Mouse (Mus musculus) limb, embryonic 13.5 days (tissue): ENCODE results near the gene Gm3106. TPM values are rescaled to one million over a fixed set of nuclear protein-coding genes. Genes with fewer than 3 reads are reported as not detected.
"Not testable (repeated sequence)": the region's sequence is repeated elsewhere in the genome, so short reads cannot be mapped to it uniquely, and the experiment has no call there.

Experiments
- ATAC-seq: fragments of 200-750 bp; cut with Nextera tagmentation; 2 replicates; pipeline ENCODE4 v1.8.0; 2017; ENCODE audit warnings: low read depth, moderate number of reproducible peaks, moderate TSS enrichment; ENCODE audit not compliant: low FRiP score
- H3K27ac ChIP-seq: fragments of 300-500 bp; sonication (generic); 2 replicates; pipeline ENCODE4 v1.5.1; 2015; ENCODE audit warnings: inconsistent platforms, mild to moderate bottlenecking, moderate library complexity
- H3K27me3 ChIP-seq: fragments of 300-500 bp; sonication (generic); 2 replicates; pipeline ENCODE4 v1.6.1; 2015; ENCODE audit warnings: mild to moderate bottlenecking, inconsistent platforms
- H3K36me3 ChIP-seq: fragments of 300-500 bp; sonication (generic); 2 replicates; pipeline ENCODE4 v1.6.1; 2015; ENCODE audit warnings: inconsistent platforms, mild to moderate bottlenecking, moderate library complexity
- H3K4me1 ChIP-seq: fragments of 300-500 bp; sonication (generic); 2 replicates; pipeline ENCODE4 v1.6.1; 2015; ENCODE audit warnings: inconsistent platforms
- H3K4me2 ChIP-seq: fragments of 300-500 bp; sonication (generic); replicated peaks from 2 replicates; pipeline ENCODE4 v1.6.1; 2015; ENCODE audit warnings: inconsistent platforms, mild to moderate bottlenecking, moderate library complexity
- H3K4me3 ChIP-seq: fragments of 300-500 bp; sonication (generic); 2 replicates; pipeline ENCODE4 v1.5.1; 2015; ENCODE audit warnings: moderate library complexity, mild to moderate bottlenecking, inconsistent platforms
- H3K9ac ChIP-seq: fragments of 300-500 bp; sonication (generic); 2 replicates; pipeline ENCODE4 v1.6.1; 2015; ENCODE audit warnings: mild to moderate bottlenecking, inconsistent platforms
- H3K9me3 ChIP-seq: fragments of 300-500 bp; sonication (generic); 2 replicates; pipeline ENCODE4 v1.6.1; 2016; ENCODE audit warnings: inconsistent platforms
- WGBS: fragments of 180-500 bp; shearing (Covaris S2); methylation state at CpG from one replicate; pipeline ENCODE4 v1.1.7; 2015; 5-methylcytosine and 5-hydroxymethylcytosine counted together
- polyA plus RNA-seq: library from polyadenylated mRNA; unstranded; fragments of >200 nt; fragmentation: Nextera tagmentation; extraction: Ambion mirVana; gene quantifications from 2 replicates; pipeline ENCODE4 v1.2.1, GENCODE M21; 2015

Gene Gm3106
- not detected in 2 replicates for polyA plus RNA-seq

- H3K27me3 ChIP-seq, H3K9me3 ChIP-seq, H3K36me3 ChIP-seq, H3K4me3 ChIP-seq, H3K4me1 ChIP-seq, ATAC-seq, H3K4me2 ChIP-seq, H3K9ac ChIP-seq, H3K27ac ChIP-seq: not testable (repeated sequence)
- no CpG with 5 or more reads among the region's 2 CpGs for WGBS
Measured at GRCm38 (mm10) chr5:94217705-94218104, at the start of gene Gm3106. Gene Gm3106 (plus strand): TSS chr5:94218005.

Other genes starting within 250 kb of the Gm3106 start
- not detected in 2 replicates for gene BC061212, start 147.5 kb upstream of the Gm3106 start, polyA plus RNA-seq
- gene Gm6351, start 141.6 kb upstream of the Gm3106 start, polyA plus RNA-seq = not detected in 2 replicates
- gene A430089I19Rik, start 88.8 kb downstream of the Gm3106 start, polyA plus RNA-seq = not detected in 2 replicates
- not detected in 2 replicates for gene Gm6502, start 96.4 kb downstream of the Gm3106 start, polyA plus RNA-seq
- gene AA792892, start 121.7 kb downstream of the Gm3106 start, polyA plus RNA-seq = not detected in 2 replicates
- not detected in 2 replicates for gene Gm7682, start 227.8 kb downstream of the Gm3106 start, polyA plus RNA-seq